Mouse (Mus musculus): ENCODE measurements at regions not wholly inside any gene's neighbourhood (a gene's known extent, or its start where the extent isn't known, plus 50 kb on each side); places are given as distances from the start of the nearest gene placed in this dataset.

- CTCF ChIA-PET, result no interaction called here
These were observed 342.1 kb downstream of the Rps24 start for GRCm38 (mm10) chr14:24829001-24829400.

- CTCF ChIA-PET, result no interaction called here
These were observed 346.3 kb downstream of the Rps24 start for GRCm38 (mm10) chr14:24833211-24833610.

GRCm38 (mm10) chr14:24838219-24838618 lies 351.3 kb downstream of the Rps24 start:
- CTCF ChIA-PET, result no interaction called here

GRCm38 (mm10) chr14:24839056-24839455 lies 352.1 kb downstream of the Rps24 start:
- CTCF ChIA-PET, result no interaction called here

- CTCF ChIA-PET, result no interaction called here
These were observed 355.0 kb downstream of the Rps24 start for GRCm38 (mm10) chr14:24841715-24842496.

- CTCF ChIA-PET, result no interaction called here
These were observed 356.7 kb downstream of the Rps24 start for GRCm38 (mm10) chr14:24843626-24844025.

- CTCF ChIA-PET, result interaction anchor here (0.8 kb wide), 1 partner anchor 38 kb away, joined by 3 read pairs; no protein-coding TSS in a partner anchor
These were observed 363.6 kb downstream of the Rps24 start for GRCm38 (mm10) chr14:24850491-24850890.

- CTCF ChIA-PET, result no interaction called here
These were observed 367.5 kb downstream of the Rps24 start for GRCm38 (mm10) chr14:24854459-24854858.

GRCm38 (mm10) chr14:24862171-24862570 lies 375.2 kb downstream of the Rps24 start:
- CTCF ChIA-PET, result no interaction called here

GRCm38 (mm10) chr14:24862661-24863060 lies 375.7 kb downstream of the Rps24 start:
- CTCF ChIA-PET, result no interaction called here

GRCm38 (mm10) chr14:24863116-24863515 lies 376.2 kb downstream of the Rps24 start:
- CTCF ChIA-PET, result no interaction called here

- CTCF ChIA-PET, result no interaction called here
These were observed 378.8 kb downstream of the Rps24 start for GRCm38 (mm10) chr14:24865579-24866230.

GRCm38 (mm10) chr14:24867816-24868215 lies 380.9 kb downstream of the Rps24 start:
- CTCF ChIA-PET, result no interaction called here

- CTCF ChIA-PET, result no interaction called here
These were observed 381.8 kb downstream of the Rps24 start for GRCm38 (mm10) chr14:24868756-24869155.

GRCm38 (mm10) chr14:24870246-24870645 lies 383.3 kb downstream of the Rps24 start:
- CTCF ChIA-PET, result no interaction called here

- CTCF ChIA-PET, result no interaction called here
These were observed 384.6 kb downstream of the Rps24 start for GRCm38 (mm10) chr14:24871392-24871998.

- CTCF ChIA-PET, result no interaction called here
These were observed 386.0 kb downstream of the Rps24 start for GRCm38 (mm10) chr14:24872931-24873330.

GRCm38 (mm10) chr14:24873406-24873805 lies 386.5 kb downstream of the Rps24 start:
- CTCF ChIA-PET, result no interaction called here

- CTCF ChIA-PET, result no interaction called here
These were observed 387.7 kb downstream of the Rps24 start for GRCm38 (mm10) chr14:24874426-24875155.

GRCm38 (mm10) chr14:24875156-24875545 lies 388.2 kb downstream of the Rps24 start:
- CTCF ChIA-PET, result no interaction called here

- CTCF ChIA-PET, result interaction anchor here (0.6 kb wide), 1 partner anchor 1458 kb away, joined by 8 read pairs; no protein-coding TSS in a partner anchor
These were observed 389.0 kb downstream of the Rps24 start for GRCm38 (mm10) chr14:24875934-24876333.

- CTCF ChIA-PET, result no interaction called here
These were observed 389.6 kb downstream of the Rps24 start for GRCm38 (mm10) chr14:24876508-24876907.

Measured in spleen, embryonic (tissue).